Mouse (Mus musculus) intestine, embryonic 15.5 days (tissue): Measurements from ENCODE around the gene Snrpa. TPM values are rescaled to one million over a fixed set of nuclear protein-coding genes. Genes with fewer than 3 reads are reported as not detected.

ENCODE experiments used
- ATAC-seq: fragments of 200-750 bp; cut with Nextera tagmentation; 2 replicates; pipeline ENCODE4 v1.8.0; 2017; ENCODE audit warnings: moderate TSS enrichment, moderate library complexity
- H3K27ac ChIP-seq: fragments of 300-500 bp; sonication (generic); 2 replicates; pipeline ENCODE4 v1.5.1; 2015; ENCODE audit warnings: mild to moderate bottlenecking, inconsistent platforms
- H3K27me3 ChIP-seq: fragments of 300-500 bp; sonication (generic); replicated peaks from 2 replicates; pipeline ENCODE4 v1.6.1; 2015; ENCODE audit warnings: inconsistent platforms
- H3K36me3 ChIP-seq: fragments of 300-500 bp; sonication (generic); 2 replicates; pipeline ENCODE4 v1.6.1; 2015; ENCODE audit warnings: inconsistent platforms
- H3K4me1 ChIP-seq: fragments of 300-500 bp; sonication (generic); replicated peaks from 2 replicates; pipeline ENCODE4 v1.6.1; 2015; ENCODE audit warnings: inconsistent platforms
- H3K4me2 ChIP-seq: fragments of 300-500 bp; sonication (generic); replicated peaks from 2 replicates; pipeline ENCODE4 v1.6.1; 2015; ENCODE audit warnings: mild to moderate bottlenecking, inconsistent platforms
- H3K4me3 ChIP-seq: fragments of 300-500 bp; sonication (generic); replicated peaks from 2 replicates; pipeline ENCODE4 v1.5.1; 2015; ENCODE audit warnings: inconsistent platforms
- H3K9ac ChIP-seq: fragments of 300-500 bp; sonication (generic); 2 replicates; pipeline ENCODE4 v1.6.1; 2015; ENCODE audit warnings: inconsistent platforms
- H3K9me3 ChIP-seq: fragments of 300-500 bp; sonication (generic); 2 replicates; pipeline ENCODE4 v1.6.1; 2016; ENCODE audit warnings: inconsistent platforms
- WGBS: fragments of 180-500 bp; shearing (Covaris S2); methylation state at CpG from one replicate; pipeline ENCODE4 v1.1.7; 2015; 5-methylcytosine and 5-hydroxymethylcytosine counted together
- polyA plus RNA-seq: library from polyadenylated mRNA; unstranded; fragments of >200 nt; fragmentation: Nextera tagmentation; extraction: Ambion mirVana; gene quantifications from 2 replicates; pipeline ENCODE4 v1.2.1, GENCODE M21; 2015

Snrpa gene
- polyA plus RNA-seq, 1 experiment from 2014 or later: 223 TPM

DNA sequence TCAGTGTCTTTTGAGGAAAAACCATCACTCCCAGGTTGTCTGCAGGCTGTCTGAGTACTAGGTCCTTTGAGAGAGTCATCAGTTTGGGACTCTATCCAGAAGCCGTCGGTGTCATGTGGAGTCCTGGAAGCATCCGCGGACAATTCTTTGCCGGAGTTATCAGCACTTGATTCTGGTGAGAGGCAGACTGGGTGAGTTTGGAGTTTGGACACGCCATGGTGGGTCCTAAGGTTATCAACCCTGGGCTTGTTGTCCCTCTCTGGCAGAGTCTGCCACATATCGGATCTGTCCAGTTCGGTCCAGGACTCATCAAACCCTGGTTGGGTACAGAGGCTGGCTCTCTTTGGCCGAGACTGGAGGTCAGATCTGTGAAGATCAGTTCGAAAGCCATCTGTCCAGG, 31.6 kb upstream of the Snrpa start:
- Histone ChIP-seq H3K27me3 (no peaks in the 10 kb centered on the region), H3K4me2 (peak overlapping the region; percentile 78), H3K27ac (peak overlapping the region; percentile 90), H3K9me3 (no peaks in the 10 kb centered on the region), H3K4me3 (peak overlapping the region; percentile 95), H3K36me3 (no peaks in the 10 kb centered on the region), H3K4me1 (peaks cover 54% of the 10 kb centered on the region), H3K9ac (peak overlapping the region; percentile 85)
- no peak for ATAC-seq
- 2% methylated on average over 10 of the region's 10 CpGs for WGBS

DNA sequence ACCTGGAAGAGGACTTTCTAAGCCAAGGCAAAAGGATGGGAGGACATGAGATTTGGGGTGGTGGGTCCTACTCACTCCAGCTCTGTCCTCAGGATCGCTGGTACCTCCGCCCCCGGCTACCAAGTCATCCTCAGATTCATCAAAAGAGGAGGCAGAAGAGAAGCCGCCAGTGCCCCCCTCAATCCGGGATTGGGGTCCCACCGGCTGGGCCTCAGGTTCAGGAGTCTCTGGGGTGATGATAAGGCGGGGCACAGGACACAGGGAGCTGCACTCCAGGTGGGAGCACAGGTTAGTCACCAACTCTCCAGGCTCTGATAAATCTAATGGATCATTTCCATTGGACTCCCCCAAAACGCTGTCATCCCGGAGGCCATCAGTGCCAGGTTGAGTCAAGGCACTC, 31.2 kb upstream of the Snrpa start:
- Histone ChIP-seq H3K4me1 (peaks cover 54% of the 10 kb centered on the region), H3K27ac (0 out of 2 replicates have a peak overlapping the region, but pooled peaks have one; percentile 90), H3K4me2 (peak overlapping the region; percentile 78), H3K9me3 (no peaks in the 10 kb centered on the region), H3K36me3 (no peaks in the 10 kb centered on the region), H3K4me3 (peak overlapping the region; percentile 95), H3K9ac (peak overlapping the region; percentile 85), H3K27me3 (no peaks in the 10 kb centered on the region)
- 23% methylated on average over 9 of the region's 9 CpGs for WGBS
- ATAC-seq: no peak

DNA sequence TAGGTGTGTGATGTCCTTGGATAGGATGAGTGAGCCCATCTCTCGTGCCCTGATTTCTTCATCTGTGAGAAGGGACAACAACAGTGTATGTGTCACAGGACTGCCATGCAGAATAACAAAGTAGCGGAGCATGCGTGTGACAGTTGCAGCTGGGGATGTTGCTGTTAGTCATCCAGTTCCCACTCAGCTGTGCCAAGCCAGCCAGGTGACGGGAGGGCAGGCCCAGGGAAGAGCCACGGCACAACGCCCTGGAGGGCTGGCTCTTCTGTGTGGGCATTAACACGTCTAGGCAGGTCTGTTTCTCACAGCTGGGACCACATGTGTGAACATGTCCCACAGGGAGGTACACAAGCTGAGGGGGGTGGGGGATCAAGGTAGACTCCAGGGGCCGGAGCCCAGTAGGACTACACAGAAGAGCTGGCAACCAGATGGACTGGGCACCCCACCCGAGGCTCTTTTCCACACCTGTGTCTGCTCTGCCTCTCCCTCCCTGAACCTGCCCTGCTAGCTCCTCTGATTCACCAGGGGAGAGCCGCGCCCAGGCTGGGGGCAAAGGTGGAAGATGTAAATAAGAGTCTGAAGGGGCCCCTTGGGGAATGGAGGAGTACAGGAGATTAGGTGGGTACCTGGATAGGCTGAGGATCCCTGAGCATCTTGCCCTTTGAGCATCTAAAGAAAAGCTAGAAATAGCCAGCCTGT, 29.0 kb upstream of the Snrpa start:
- Histone ChIP-seq H3K36me3 (0 out of 2 replicates have a peak, but pooled peaks cover 5% of the 10 kb centered on the region), H3K27ac (peak overlapping the region; percentile 83), H3K4me3 (peak overlapping the region; percentile 95), H3K4me2 (peak overlapping the region; percentile 78), H3K4me1 (peaks cover 47% of the 10 kb centered on the region), H3K27me3 (no peaks in the 10 kb centered on the region), H3K9ac (peak overlapping the region; percentile 36), H3K9me3 (no peaks in the 10 kb centered on the region)
- 52% methylated on average over 11 of the region's 11 CpGs for WGBS
- peak; percentile 84 for ATAC-seq

DNA sequence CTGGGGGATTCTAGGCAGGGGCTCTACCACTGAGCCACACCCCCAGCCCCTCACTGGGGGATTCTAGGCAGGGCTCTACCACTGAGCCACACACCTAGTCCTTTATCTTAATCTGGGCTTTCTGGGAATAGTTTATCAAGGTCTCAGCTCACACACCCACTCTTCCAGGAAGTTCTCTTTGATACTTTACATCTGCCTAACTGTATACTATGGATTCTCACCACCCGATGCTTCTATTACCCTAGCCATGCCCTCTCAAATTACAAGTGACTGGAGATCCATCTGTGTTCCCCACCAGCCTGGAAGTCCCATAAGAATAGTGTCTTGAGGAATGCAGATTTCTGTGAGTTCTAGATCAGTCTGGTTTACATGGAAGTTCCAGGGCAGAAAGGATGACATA, 26.5 kb upstream of the Snrpa start:
- peaks cover 42% of the 10 kb centered on the region for H3K4me1 ChIP-seq
- no peak for ATAC-seq
- H3K9ac ChIP-seq: no peak overlapping the region
- no peak overlapping the region for H3K4me3 ChIP-seq
- peaks cover 17% of the 10 kb centered on the region for H3K36me3 ChIP-seq
- H3K27ac ChIP-seq: no peak overlapping the region
- H3K9me3 ChIP-seq: no peaks in the 10 kb centered on the region
- WGBS: 48% methylated on average over 1 of the region's 1 CpGs
- no peak overlapping the region for H3K4me2 ChIP-seq
- no peaks in the 10 kb centered on the region for H3K27me3 ChIP-seq

DNA sequence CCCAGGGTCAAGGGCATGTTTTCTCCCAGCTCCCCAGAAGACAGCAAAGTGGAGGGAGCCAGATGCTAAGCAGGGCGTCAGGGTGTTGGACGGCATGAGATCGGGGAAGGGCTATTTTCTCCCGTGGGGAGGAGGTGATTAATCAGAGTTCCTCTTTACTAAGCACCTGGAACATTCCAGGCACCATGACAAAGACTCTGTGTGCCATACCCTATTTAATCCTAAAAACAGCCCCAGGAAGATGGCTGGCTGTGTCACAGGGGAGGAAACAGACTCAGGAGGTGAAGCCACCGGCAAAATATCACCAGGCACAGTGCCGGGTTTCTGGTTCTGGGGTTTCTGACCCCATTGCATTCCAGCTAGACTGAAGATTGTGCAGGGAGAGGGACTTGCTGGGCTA, 25.9 kb upstream of the Snrpa start:
- H3K9ac ChIP-seq: no peak overlapping the region
- no peak overlapping the region for H3K27ac ChIP-seq
- H3K4me2 ChIP-seq: no peak overlapping the region
- H3K4me3 ChIP-seq: no peak overlapping the region
- no peaks in the 10 kb centered on the region for H3K27me3 ChIP-seq
- 70% methylated on average over 6 of the region's 6 CpGs for WGBS
- H3K4me1 ChIP-seq: peaks cover 37% of the 10 kb centered on the region
- ATAC-seq: no peak
- peaks cover 22% of the 10 kb centered on the region for H3K36me3 ChIP-seq
- no peaks in the 10 kb centered on the region for H3K9me3 ChIP-seq

DNA sequence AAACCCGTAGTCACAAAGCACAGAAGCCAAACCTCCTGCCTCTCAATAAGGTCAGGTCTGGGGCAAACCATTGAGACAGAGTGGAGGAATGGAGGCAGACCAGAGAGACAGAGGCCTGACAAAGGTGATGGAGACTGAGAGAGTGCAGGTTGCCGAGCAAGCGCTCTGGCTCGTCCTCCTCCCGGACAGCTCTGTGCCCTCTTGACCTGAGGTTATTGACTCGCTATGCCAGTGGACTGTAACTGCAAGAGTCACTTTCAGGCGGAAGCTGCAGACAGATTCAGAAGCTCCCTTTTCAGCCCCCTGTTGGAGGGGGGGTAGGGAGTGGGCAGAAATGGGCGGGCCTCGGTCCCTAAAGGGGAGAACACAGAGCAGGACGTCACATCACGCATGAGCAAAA, 23.9 kb upstream of the Snrpa start:
- WGBS: 76% methylated on average over 11 of the region's 11 CpGs
- H3K27ac ChIP-seq: no peak overlapping the region
- no peak overlapping the region for H3K9ac ChIP-seq
- no peaks in the 10 kb centered on the region for H3K27me3 ChIP-seq
- H3K36me3 ChIP-seq: peaks cover 24% of the 10 kb centered on the region
- H3K4me1 ChIP-seq: peaks cover 18% of the 10 kb centered on the region
- no peak for ATAC-seq
- no peak overlapping the region for H3K4me2 ChIP-seq
- no peaks in the 10 kb centered on the region for H3K9me3 ChIP-seq
- no peak overlapping the region for H3K4me3 ChIP-seq

DNA sequence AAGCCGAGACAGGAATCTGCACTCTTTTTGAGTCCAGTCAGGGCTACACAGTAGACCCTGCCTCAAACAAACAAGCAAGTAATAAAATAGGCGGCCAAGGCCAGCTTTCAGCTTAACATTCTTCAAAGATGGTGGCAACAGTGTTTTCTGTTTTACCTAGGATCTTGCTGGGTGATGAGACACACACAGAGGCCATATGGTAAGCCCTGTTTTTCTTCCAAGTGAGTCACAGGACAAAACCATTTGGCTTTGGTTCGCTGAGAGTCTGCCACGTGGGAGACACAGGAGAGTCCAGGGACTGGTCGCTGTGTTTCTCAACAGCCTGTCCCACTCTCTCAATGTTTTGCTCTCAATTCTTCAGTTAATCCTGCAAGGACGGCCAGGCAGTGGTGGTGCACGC, 22.5 kb upstream of the Snrpa start:
- peaks cover 28% of the 10 kb centered on the region for H3K36me3 ChIP-seq
- 83% methylated on average over 7 of the region's 7 CpGs for WGBS
- no peak overlapping the region for H3K4me3 ChIP-seq
- no peak overlapping the region for H3K9ac ChIP-seq
- H3K27ac ChIP-seq: no peak overlapping the region
- no peaks in the 10 kb centered on the region for H3K9me3 ChIP-seq
- peaks cover 5% of the 10 kb centered on the region; the same call in 1 of the 2 replicates for H3K4me1 ChIP-seq
- no peak overlapping the region for H3K4me2 ChIP-seq
- ATAC-seq: no peak
- no peaks in the 10 kb centered on the region for H3K27me3 ChIP-seq

DNA sequence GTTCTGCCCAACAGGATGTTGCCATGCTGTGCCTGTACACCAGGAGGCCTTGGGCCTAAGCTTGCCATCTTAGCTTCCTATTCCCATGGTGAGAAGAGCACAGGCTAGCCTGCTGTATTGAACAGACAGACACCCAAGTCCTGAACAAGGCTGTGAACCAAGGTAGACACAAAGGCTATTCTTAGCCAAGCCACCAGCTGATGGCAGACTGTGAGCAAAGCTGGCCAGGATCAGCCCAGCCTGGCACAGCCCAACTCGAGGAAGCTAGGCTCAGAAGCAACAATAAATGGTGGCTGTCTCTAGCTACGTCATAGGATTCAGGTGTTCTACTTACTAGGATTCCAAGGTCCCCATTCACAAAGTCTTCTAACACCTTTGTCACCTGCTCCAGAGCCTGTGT, 16.6 kb upstream of the Snrpa start:
- ATAC-seq: no peak
- no peak overlapping the region for H3K27ac ChIP-seq
- no peaks in the 10 kb centered on the region for H3K9me3 ChIP-seq
- H3K9ac ChIP-seq: no peak overlapping the region
- H3K36me3 ChIP-seq: peaks cover 31% of the 10 kb centered on the region
- H3K4me3 ChIP-seq: no peak overlapping the region
- WGBS: 84% methylated on average over 2 of the region's 2 CpGs
- H3K27me3 ChIP-seq: no peaks in the 10 kb centered on the region
- H3K4me1 ChIP-seq: no peaks in the 10 kb centered on the region
- H3K4me2 ChIP-seq: no peak overlapping the region

DNA sequence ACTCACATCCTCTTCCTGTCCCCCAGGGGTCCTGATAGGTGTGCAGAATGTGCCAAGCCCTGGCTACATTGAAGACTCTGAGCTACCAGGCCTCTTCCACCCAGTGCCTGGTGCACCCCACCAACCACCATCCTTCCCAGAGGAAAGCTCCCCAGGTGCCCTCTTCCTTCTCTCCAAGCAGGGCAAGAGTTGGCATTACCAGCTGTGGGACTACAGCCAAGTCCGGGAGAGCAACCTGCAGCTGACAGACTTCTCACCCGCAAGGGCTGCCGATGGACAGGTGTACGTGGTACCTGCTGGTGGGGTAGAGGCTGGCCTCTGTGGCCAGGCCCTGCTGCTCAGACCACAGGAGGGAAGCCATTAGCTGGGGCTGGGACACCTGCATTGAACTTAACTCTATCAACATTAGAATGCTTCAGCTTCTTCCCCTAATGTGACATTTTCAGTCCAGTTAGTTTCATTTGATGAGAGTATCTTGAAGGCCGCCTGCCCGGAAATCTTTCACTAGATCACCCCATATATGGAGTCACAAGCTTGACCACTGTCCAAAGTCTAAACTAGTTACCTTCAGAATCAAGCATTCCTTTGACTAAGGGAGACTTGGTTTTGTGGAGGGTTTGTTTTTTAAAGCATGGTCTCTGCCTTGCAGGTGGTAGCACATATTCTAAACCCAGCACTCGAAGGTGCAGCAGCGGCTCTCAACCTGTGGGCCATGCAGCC, 7.8 kb upstream of the Snrpa start:
- Histone ChIP-seq H3K4me2 (no peak overlapping the region), H3K4me1 (no peaks in the 10 kb centered on the region), H3K9ac (no peak overlapping the region), H3K4me3 (no peak overlapping the region), H3K27ac (no peak overlapping the region), H3K9me3 (no peaks in the 10 kb centered on the region), H3K27me3 (no peaks in the 10 kb centered on the region), H3K36me3 (peaks cover 13% of the 10 kb centered on the region)
- WGBS: 93% methylated on average over 8 of the region's 8 CpGs
- no peak for ATAC-seq

DNA sequence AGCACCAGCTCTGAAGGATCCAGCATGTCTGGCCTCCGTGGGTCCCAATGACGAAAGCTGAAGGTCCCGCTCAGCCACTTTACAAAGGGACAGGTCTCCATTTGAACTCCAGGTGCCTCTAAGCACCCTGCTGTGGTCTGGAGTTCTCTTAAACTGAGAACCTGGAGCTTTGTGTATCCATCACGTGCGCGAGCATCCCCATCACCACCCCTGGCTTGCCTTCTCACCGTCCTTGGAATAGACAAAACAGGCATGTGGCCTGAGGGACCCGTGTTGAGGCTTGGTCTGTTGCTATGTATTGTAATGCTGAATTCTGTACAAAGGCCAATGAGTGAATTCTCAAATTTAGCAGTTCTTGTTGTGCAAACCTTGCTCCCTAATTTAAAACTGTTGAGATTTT, 2.7 kb upstream of the Snrpa start:
- no peak for ATAC-seq
- Histone ChIP-seq H3K9ac (no peak overlapping the region), H3K9me3 (no peaks in the 10 kb centered on the region), H3K27ac (no peak overlapping the region), H3K36me3 (peaks cover 10% of the 10 kb centered on the region), H3K4me2 (no peak overlapping the region), H3K4me3 (no peak overlapping the region), H3K27me3 (no peaks in the 10 kb centered on the region), H3K4me1 (peaks cover 10% of the 10 kb centered on the region)
- 95% methylated on average over 8 of the region's 8 CpGs for WGBS

DNA sequence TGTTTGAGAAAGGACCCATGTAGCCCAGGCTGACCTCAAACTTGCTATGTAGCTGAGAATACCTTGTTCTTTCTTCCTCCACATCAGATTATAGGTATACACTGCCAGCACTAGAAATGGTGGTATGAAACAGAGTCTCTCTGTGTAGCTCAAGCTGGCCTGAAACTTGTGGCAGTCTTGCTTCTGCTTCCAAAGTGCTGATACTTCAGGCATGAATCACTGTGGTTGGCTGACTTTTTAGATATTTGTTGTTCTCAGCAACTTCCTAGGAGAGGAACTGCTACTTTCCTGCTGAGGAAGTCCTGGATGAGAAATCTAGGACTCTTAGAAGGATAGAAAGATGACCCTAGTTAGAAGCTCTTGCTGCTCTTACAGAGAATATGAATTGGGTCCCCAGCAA, 2.3 kb upstream of the Snrpa start:
- Histone ChIP-seq H3K4me1 (peaks cover 13% of the 10 kb centered on the region), H3K4me2 (no peak overlapping the region), H3K27ac (no peak overlapping the region), H3K9me3 (no peaks in the 10 kb centered on the region), H3K27me3 (no peaks in the 10 kb centered on the region), H3K4me3 (no peak overlapping the region), H3K36me3 (peaks cover 11% of the 10 kb centered on the region; the same call in 1 of the 2 replicates), H3K9ac (no peak overlapping the region)
- ATAC-seq: no peak

DNA sequence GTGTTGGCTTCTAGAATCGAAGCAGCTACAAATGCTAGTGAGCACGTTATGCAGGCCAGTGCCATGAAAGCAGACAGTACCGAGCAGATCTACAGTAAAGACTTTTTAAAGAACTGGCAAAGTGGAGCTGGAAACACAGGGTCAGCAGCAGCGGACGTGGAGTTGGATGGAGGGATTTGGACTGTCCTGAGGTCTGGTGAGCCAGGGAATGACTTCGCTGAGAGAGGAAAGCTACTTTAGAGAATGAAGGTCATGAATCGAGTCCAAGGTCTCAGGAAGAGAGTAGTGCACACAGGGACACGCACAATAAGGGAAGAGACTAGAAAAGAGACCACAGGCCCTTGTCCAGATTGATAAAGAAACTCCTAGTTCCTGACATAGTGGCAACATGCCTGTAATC, 1.6 kb upstream of the Snrpa start:
- peaks cover 13% of the 10 kb centered on the region for H3K4me1 ChIP-seq
- H3K27ac ChIP-seq: no peak overlapping the region
- ATAC-seq: no peak
- no peak overlapping the region for H3K4me3 ChIP-seq
- H3K9ac ChIP-seq: no peak overlapping the region
- no peaks in the 10 kb centered on the region for H3K9me3 ChIP-seq
- WGBS: 89% methylated on average over 8 of the region's 8 CpGs
- H3K36me3 ChIP-seq: peaks cover 9% of the 10 kb centered on the region
- no peak overlapping the region for H3K4me2 ChIP-seq
- no peaks in the 10 kb centered on the region for H3K27me3 ChIP-seq

DNA sequence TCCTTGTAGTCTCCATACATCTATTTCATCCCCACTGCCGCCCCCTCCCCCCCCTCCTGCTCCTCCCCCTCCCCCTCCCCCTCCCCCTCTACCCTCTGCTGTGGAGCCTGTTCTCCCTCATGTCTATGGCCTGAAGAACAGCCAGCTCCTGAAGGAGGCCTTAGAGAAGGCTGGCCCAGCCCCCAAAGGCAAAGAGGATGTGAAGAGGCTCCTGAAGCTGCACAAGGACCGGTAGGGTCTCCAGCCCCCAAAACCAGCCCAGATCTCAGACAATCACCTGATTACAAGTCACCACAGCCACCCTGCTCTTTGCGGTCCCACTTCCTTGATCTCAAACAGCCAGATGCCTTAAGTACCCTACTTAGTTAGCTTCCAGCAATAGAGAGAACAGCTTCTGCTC, 1.1 kb upstream of the Snrpa start:
- Histone ChIP-seq H3K36me3 (peaks cover 13% of the 10 kb centered on the region), H3K4me1 (peaks cover 13% of the 10 kb centered on the region), H3K9ac (no peak overlapping the region), H3K4me2 (no peak overlapping the region), H3K4me3 (no peak overlapping the region), H3K27ac (no peak overlapping the region; the same call in 1 of the 2 replicates), H3K9me3 (no peaks in the 10 kb centered on the region), H3K27me3 (no peaks in the 10 kb centered on the region)
- WGBS: 87% methylated on average over 3 of the region's 3 CpGs
- ATAC-seq: no peak
